Mouse (Mus musculus): ENCODE results near the gene Gm20721. TPM values are rescaled to one million over a fixed set of nuclear protein-coding genes. Genes with fewer than 3 reads are reported as not detected.
A peak's percentile ranks its signal among the peaks of the same experiment; 100 is the strongest.

Gene Gm20721
- total and polyA plus RNA-seq, 3 experiments: 55.7 to 363 TPM; not detected in 1

DNA sequence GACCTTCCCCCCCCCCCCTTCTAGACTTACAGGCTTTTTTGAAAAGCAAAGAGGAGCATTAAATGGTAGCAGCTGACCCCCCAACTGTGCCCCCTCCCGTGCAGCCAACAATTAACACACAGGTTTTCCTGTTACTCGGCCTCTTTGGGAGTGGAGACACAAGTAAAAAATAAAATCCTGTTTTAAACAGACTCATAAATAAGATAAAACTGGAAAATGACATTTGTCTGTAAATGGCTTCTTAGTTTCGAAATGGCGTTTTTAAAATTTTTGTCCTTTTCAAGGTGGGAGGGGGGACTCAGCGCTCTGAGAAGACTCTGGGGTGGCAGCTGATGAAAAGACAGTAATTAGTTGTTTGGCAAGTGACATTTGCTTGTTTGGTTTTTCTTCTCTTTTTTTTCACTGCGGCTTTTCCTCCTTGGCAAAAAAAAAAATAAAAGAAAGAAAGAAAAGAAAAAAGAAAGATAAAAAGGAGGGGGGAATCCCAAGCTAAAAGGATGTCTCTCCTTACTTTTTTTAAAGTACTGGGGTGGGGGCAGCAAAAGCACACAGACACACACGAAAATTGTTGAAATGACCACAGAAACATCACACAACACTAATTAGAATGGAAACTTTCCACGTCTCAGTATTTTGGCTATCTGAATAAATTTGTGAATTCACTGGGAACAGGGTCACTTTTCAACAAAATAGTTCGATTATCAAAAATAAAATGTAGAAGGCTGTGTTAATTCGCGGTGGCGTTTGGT, 15.1 kb downstream of the Gm20721 start:
- no peaks in the 10 kb centered on the region for H3K27me3 ChIP-seq (replicated peaks)
- peak overlapping the region; percentile 68; the same call in 1 of the 2 replicates for H3K4me2 ChIP-seq (ENCODE audit: insufficient read depth, low read depth, poor library complexity, severe bottlenecking)
- peaks cover 8% of the 10 kb centered on the region for H3K9me3 ChIP-seq (replicated peaks; ENCODE audit: low read length)
- DNase-seq (ENCODE audit: extremely low read depth): no peak
- peak overlapping the region; percentile 57 to 94 (median 85) for H3K4me3 ChIP-seq (replicated peaks in 1 of 3; ENCODE audit: low read depth in 2 of 3, low read length in 2 of 3, poor library complexity in 1 of 3)
- H3K79me2 ChIP-seq (replicated peaks; ENCODE audit: control insufficient read depth, extremely low read depth, insufficient read depth, poor library complexity, severe bottlenecking): peaks cover 63% of the 10 kb centered on the region
- in situ Hi-C loops (cut with MboI; ENCODE audit: low pct_ligation_motif_present, low pct_unique_long_range_greater_than_20kb, low sequenced_read_pairs) (no loop called here), dilution Hi-C loops (cut with MboI; ENCODE audit: extremely low pct_ligation_motif_present, extremely low pct_unique_long_range_greater_than_20kb, low sequenced_read_pairs) (no loop called here)
- peaks cover 11 to 41% of the 10 kb centered on the region in 2 experiments for H3K4me1 ChIP-seq (ENCODE audit: control insufficient read depth in 1 of 2, insufficient read depth in 2 of 2)
- H3K27ac ChIP-seq (ENCODE audit: insufficient read depth, low read depth): no peak overlapping the region
- peaks cover 11 to 20% of the 10 kb centered on the region in 2 experiments for H3K36me3 ChIP-seq (replicated peaks in 1 of 2; ENCODE audit: control insufficient read depth in 1 of 2, insufficient read depth in 1 of 2, low read length in 1 of 2)
- no peak for TF ChIP-seq JUND (conservative IDR thresholded peaks at IDR 0.05; ENCODE audit: low read depth, low read length)
- 0 out of 2 replicates have a peak, but pooled peaks have one; percentile 5 for TF ChIP-seq ETS1 (conservative IDR thresholded peaks at IDR 0.05; ENCODE audit: low read depth, low read length)
- no peak for TF ChIP-seq BHLHE40 (IDR thresholded peaks at IDR 0.05; ENCODE audit: low read depth, low read length)
- TF ChIP-seq IRF4 (IDR thresholded peaks at IDR 0.05; ENCODE audit: low read depth, low read length): 0 out of 2 replicates have a peak, but pooled peaks have one; percentile 28
- TF ChIP-seq MYC (IDR thresholded peaks at IDR 0.05; ENCODE audit: low read depth, low read length): 0 out of 2 replicates have a peak, but pooled peaks have one; percentile 48
- peak in 1 of 2 experiments; percentile 1; a peak in 1 of 4 replicates for TF ChIP-seq CTCF (conservative IDR thresholded peaks at IDR 0.05 in 1 of 2, IDR thresholded peaks at IDR 0.05 in 1 of 2; ENCODE audit: low read depth in 2 of 2, low read length in 2 of 2)
- peak; percentile 75 for TF ChIP-seq ZNF384 (IDR thresholded peaks at IDR 0.05; ENCODE audit: low read depth, low read length)
- no peak for TF ChIP-seq TBP (conservative IDR thresholded peaks at IDR 0.05; ENCODE audit: low read depth, low read length)
- peak; percentile 93 for TF ChIP-seq CHD1 (IDR thresholded peaks at IDR 0.05; ENCODE audit: low read depth, low read length)
- no peak; the same call in 1 of the 2 replicates for TF ChIP-seq EP300 (IDR thresholded peaks at IDR 0.05; ENCODE audit: low read length)
- TF ChIP-seq SMC3 (IDR thresholded peaks at IDR 0.05; ENCODE audit: low read depth, low read length): no peak
- H3K9ac ChIP-seq (ENCODE audit: insufficient read depth, low read depth): peak overlapping the region; percentile 99

DNA sequence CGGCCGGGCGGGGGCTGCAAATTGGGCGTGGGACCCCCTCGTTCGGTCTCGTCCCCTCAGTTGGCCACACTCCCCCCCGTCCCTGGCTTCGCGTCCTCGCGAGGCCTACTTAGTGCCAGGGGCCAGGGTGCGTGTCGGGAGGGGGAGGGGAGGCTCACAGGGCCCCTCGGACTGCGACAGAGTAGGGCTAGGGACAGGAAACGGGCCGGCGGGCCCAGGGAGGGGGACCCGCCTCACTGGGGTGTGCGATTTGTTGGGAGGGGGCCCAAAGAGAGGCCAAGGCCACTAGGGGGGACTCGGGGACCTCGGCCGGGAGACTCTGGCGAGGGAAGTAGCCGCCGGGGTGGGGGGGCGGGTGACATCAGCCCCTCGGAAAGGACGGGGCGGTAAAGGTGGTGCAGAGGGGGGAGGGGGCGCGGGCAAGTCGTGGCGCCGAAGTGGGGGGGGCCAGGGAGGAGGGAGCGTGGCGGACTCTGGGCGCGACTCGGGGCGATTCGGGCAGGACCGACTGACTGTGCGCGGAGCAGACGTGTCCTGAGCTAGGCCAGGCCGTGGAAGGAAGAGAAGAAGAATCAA, 15.8 kb downstream of the Gm20721 start:
- dilution Hi-C loops (cut with MboI; ENCODE audit: extremely low pct_ligation_motif_present, extremely low pct_unique_long_range_greater_than_20kb, low sequenced_read_pairs): no loop called here
- Histone ChIP-seq H3K36me3 (replicated peaks in 1 of 2; ENCODE audit: control insufficient read depth in 1 of 2, insufficient read depth in 1 of 2, low read length in 1 of 2) (peaks cover 9 to 16% of the 10 kb centered on the region in 2 experiments), H3K27me3 (replicated peaks) (no peaks in the 10 kb centered on the region), H3K9me3 (replicated peaks; ENCODE audit: low read length) (peaks cover 8% of the 10 kb centered on the region), H3K27ac (ENCODE audit: insufficient read depth, low read depth) (peak overlapping the region; percentile 92), H3K79me2 (replicated peaks; ENCODE audit: control insufficient read depth, extremely low read depth, insufficient read depth, poor library complexity, severe bottlenecking) (peaks cover 55% of the 10 kb centered on the region), H3K4me3 (replicated peaks in 1 of 3; ENCODE audit: low read depth in 2 of 3, low read length in 2 of 3, poor library complexity in 1 of 3) (peak overlapping the region; percentile 57 to 94 (median 85)), H3K4me2 (ENCODE audit: insufficient read depth, low read depth, poor library complexity, severe bottlenecking) (no peak overlapping the region), H3K9ac (ENCODE audit: insufficient read depth, low read depth) (peak overlapping the region; percentile 99), H3K4me1 (ENCODE audit: control insufficient read depth in 1 of 2, insufficient read depth in 2 of 2) (peaks cover 11 to 35% of the 10 kb centered on the region in 2 experiments)
- in situ Hi-C loops (cut with MboI; ENCODE audit: low pct_ligation_motif_present, low pct_unique_long_range_greater_than_20kb, low sequenced_read_pairs): no loop called here
- peak; percentile 65 for DNase-seq (ENCODE audit: extremely low read depth)
- TF ChIP-seq CHD2 (IDR thresholded peaks at IDR 0.05; ENCODE audit: low read length) (peak; percentile 92), POLR2AphosphoS2 (IDR thresholded peaks at IDR 0.05; ENCODE audit: low read depth, low read length) (no peak), ZC3H11A (IDR thresholded peaks at IDR 0.05; ENCODE audit: low read depth, low read length) (no peak), BHLHE40 (IDR thresholded peaks at IDR 0.05; ENCODE audit: low read depth, low read length) (0 out of 2 replicates have a peak, but pooled peaks have one; percentile 19), KAT2A (IDR thresholded peaks at IDR 0.05; ENCODE audit: insufficient replicate concordance, low read length) (0 out of 2 replicates have a peak, but pooled peaks have one; percentile 30), ELF1 (IDR thresholded peaks at IDR 0.05; ENCODE audit: low read depth, low read length) (peak; percentile 32; the same call in 1 of the 2 replicates), MAZ (IDR thresholded peaks at IDR 0.05; ENCODE audit: low read depth, low read length) (peak; percentile 80), MAX (IDR thresholded peaks at IDR 0.05; ENCODE audit: low read length) (0 out of 2 replicates have a peak, but pooled peaks have one; percentile 26), ZMIZ1 (IDR thresholded peaks at IDR 0.05; ENCODE audit: low read depth, low read length) (0 out of 2 replicates have a peak, but pooled peaks have one; percentile 48), TCF12 (IDR thresholded peaks at IDR 0.05; ENCODE audit: low read depth, low read length) (peak; percentile 60; the same call in 1 of the 2 replicates), SIN3A (IDR thresholded peaks at IDR 0.05; ENCODE audit: low read length) (no peak; the same call in 1 of the 2 replicates), IRF4 (IDR thresholded peaks at IDR 0.05; ENCODE audit: low read depth, low read length) (0 out of 2 replicates have a peak, but pooled peaks have one; percentile 23), RCOR1 (conservative IDR thresholded peaks at IDR 0.05; ENCODE audit: low read depth, low read length) (no peak), CTCF (conservative IDR thresholded peaks at IDR 0.05 in 1 of 2, IDR thresholded peaks at IDR 0.05 in 1 of 2; ENCODE audit: low read depth in 2 of 2, low read length in 2 of 2) (peak in 1 of 2 experiments; percentile 31; a peak in 2 of 4 replicates), HCFC1 (IDR thresholded peaks at IDR 0.05; ENCODE audit: low read depth, low read length) (peak; percentile 50; the same call in 1 of the 2 replicates)
